Mouse (Mus musculus): ENCODE measurements around the gene Gabrb1.

Gene Gabrb1

DNA sequence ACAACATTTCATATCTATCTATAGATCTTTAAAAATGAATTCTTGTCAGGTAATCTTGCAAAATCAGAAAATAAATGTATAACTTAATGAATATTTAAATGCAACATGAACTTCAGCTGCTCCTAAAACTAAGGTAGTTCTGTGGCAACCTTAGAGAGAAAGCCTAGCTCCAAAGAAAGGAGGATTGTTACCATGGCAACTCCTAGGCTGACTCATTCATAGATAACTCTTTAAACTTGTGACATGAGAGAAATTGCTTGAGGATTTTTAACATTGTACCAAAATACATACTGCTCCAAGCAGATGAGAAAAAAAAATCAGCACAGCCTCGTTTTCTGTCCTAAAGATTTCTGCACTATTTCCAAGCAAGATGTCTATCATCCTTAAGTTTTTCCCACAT, 171.1 kb downstream of the Gabrb1 start:
- peak; percentile 91 for ATAC-seq (ENCODE audit: low TSS enrichment)

DNA sequence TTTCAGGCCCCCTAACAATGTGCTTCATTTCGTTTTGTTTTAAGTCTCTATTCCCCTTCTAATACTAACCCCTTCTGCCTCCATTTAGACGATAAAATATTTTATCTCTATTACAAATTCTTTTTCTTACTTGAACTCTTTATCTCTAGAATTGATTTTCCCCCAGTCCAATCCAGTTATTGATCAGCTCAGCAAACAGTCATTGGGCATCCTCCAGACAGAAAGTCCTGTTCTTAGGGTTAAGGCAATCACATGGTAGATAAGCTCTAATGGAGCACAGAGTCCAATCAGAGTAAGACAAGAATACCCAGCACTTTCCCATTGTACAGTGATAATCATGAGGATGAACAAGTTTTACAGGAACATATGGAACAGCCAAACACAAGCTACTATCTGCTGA, 172.4 kb downstream of the Gabrb1 start:
- ATAC-seq (ENCODE audit: low TSS enrichment): no peak

DNA sequence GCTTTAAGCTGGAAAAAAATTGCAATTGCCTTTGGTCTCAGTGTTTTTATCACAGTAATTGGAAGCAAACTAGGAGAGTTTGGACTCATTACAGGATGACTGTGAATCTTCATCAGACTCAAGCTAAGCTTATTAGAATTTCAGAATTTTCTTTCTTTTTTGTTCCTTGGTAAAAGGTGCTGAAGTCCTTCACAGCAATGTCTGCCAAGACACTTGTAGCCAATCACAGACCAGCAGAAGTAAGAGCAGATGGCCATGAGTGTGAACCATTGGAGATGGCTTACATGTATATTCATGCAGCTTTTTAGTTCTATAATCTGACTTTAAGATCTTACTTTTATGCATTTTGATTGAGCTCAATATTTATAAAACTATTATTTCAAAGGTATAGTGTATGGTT, 184.3 kb downstream of the Gabrb1 start:
- peak; percentile 88 for ATAC-seq (ENCODE audit: low TSS enrichment)

DNA sequence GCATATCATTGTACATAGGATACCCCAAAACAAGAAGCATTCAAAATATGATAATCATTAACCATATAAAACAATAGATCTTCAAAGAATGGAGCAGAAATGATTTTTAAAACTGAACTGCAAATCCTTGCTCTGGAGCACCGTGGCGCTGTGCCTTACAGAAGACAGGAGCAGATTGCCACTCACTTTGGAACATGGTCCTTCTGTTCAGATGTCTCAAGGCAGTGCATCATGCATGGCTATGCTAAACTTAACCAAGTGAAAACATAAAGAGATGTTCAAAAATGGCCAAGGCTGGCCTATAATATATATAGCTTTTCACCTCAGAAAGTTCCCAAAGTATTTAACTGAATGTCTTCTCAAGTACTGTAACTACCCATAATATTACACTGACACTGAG, 240.3 kb downstream of the Gabrb1 start:
- peak; percentile 95 for ATAC-seq (ENCODE audit: low TSS enrichment)

GRCm38 (mm10) chr5:71903399-71903798, 245.5 kb downstream of the Gabrb1 start:
- no peak for ATAC-seq (ENCODE audit: low TSS enrichment)

- no peak for ATAC-seq (ENCODE audit: low TSS enrichment)
These were observed 256.1 kb downstream of the Gabrb1 start for GRCm38 (mm10) chr5:71914028-71914427.

- ATAC-seq (ENCODE audit: low TSS enrichment): peak; percentile 71
These were observed 257.8 kb downstream of the Gabrb1 start for GRCm38 (mm10) chr5:71915711-71916110.

DNA sequence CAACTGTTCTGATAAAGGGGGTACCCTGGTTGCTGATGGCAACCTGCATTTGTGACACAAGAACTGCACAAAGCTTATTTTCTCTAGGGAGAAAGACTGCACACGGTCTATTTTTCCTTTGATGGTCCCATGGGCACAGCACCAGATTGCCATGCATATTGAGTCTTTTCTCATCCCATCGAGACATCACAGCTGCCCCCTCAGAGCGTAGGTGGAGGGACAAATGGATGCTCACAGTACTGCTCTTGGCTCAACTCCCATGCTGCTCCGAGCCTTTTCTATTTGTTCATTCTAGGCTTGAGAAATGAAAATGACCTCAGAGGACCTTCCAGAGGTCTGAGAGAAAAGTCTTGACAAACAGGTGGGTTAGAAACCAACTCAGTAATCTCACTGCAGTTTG, 259.3 kb downstream of the Gabrb1 start:
- peak; percentile 90 for ATAC-seq (ENCODE audit: low TSS enrichment)

DNA sequence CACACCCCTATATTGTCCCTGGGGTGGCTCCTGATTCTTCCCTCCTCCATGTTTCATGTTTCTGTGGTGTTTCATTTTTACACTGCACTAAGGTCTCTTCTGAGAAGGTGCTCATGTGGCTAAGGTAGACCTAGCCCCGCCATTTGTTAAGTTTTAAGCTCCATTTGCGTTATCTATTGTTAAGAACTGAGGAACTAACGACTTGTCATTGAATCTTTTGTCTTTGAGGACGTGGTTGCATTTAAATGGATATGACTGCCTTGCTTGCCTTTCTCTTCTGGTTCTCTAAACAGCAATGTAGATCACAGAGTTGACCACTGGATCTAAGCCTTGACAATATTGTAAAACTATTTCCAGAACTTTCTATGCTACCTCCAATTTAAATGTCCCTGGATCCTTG, 265.7 kb downstream of the Gabrb1 start:
- ATAC-seq (ENCODE audit: low TSS enrichment): no peak

GRCm38 (mm10) chr5:71926336-71926735, 268.4 kb downstream of the Gabrb1 start:
- peak; percentile 89 for ATAC-seq (ENCODE audit: low TSS enrichment)

DNA sequence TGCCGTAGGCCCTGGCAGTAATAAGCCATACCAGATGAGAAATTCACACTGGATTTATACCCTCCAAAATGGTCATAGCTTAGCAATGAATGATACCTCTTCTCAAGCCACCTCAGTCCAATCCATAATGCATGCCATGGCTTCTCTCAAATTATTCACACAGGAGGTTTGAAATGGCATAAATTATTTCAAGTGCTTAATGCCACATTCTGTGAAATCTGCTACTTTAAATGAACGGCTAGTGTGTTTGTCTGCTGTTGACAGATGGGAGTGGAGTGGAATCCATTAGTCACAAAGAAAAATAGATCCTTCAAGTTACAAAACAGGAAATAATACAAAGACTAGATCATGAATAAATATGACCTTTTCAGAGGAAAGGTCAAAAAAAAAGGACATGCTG, 272.1 kb downstream of the Gabrb1 start:
- no peak for ATAC-seq (ENCODE audit: low TSS enrichment)

- ATAC-seq (ENCODE audit: low TSS enrichment): no peak
These were observed 293.5 kb downstream of the Gabrb1 start for GRCm38 (mm10) chr5:71951398-71951797.

- no peak for ATAC-seq (ENCODE audit: low TSS enrichment)
These were observed 297.3 kb downstream of the Gabrb1 start for GRCm38 (mm10) chr5:71955070-71955685.

DNA sequence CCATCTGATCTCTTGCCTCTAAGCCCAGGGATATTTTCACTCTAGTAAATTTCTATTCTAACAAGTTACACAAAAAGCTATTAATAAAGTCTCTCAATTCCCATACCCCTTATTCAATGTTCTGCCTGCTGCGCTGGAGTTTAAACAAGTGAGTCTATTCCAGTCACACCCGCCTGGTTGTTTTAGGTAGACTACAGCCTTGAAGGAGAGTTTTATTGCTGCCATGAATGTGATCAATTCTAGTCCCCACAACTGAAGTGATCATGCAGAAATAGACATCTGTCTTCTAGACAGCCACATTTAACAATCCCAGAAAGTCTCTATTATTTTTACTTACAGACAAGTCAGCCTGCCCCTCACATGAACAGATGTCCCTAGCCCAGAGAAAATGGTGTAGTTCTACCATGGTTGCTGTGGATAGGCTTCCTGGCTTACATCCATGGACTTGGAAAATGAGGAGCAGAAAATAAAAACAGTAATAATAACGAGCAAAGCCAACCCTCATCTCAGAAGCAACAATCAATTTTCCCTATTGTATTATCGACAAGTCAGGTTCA, 307.0 kb downstream of the Gabrb1 start:
- ATAC-seq (ENCODE audit: low TSS enrichment): peak; percentile 43

- peak; percentile 65; the same call in 1 of the 2 replicates for ATAC-seq (ENCODE audit: low TSS enrichment)
These were observed 307.6 kb downstream of the Gabrb1 start for GRCm38 (mm10) chr5:71965529-71965928.

DNA sequence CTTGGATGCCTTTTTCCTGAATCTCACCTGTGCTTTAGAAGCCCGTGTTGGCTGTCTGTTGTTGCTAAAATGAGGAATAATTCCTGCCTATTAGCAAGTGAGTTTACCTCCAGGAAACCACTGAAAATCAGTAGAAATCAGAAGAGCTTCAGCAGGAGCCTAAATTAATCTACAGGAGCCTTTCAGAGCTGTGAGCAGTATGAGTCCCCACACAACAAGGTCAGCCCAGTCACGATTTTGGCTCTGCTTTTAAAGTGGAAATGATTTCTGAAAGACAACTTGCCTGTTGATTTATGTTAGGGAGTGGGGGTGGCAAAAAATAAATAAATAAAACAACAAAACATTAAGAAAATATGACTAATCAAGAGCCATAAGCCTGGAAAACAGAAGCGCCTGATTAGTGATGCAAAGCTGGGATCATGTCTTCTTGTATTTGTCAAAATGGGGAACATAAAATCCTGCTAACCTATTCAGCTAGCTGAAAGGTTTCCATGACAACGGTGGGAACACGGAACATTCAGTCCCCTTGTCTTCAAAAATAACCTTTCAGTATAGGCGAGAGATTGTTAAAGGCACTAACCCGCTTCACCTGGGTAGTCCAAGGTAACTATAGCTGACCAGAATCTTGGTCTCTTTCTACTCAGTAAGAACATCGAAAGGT, 312.4 kb downstream of the Gabrb1 start:
- 0 out of 2 replicates have a peak, but pooled peaks have one; percentile 2 for ATAC-seq (ENCODE audit: low TSS enrichment)

DNA sequence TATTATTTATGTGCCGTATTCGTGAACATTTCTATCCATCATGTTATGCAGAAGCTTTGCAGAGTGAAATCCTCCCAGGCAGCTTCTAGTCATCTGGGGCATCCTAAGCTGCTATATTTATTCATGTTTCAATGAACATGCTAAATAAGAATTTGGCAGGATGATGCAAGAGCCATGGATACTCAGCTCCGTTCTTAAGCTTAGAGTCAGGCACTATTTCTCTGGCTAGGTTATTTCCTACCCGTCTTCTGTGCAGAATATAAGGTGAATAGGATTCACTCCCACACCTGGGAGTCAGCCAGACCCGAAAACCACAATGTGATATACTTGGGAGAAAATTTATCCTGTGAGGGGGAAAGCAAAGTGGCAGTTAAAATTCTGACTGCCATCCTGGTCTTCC, 314.9 kb downstream of the Gabrb1 start:
- ATAC-seq (ENCODE audit: low TSS enrichment): peak; percentile 66

DNA sequence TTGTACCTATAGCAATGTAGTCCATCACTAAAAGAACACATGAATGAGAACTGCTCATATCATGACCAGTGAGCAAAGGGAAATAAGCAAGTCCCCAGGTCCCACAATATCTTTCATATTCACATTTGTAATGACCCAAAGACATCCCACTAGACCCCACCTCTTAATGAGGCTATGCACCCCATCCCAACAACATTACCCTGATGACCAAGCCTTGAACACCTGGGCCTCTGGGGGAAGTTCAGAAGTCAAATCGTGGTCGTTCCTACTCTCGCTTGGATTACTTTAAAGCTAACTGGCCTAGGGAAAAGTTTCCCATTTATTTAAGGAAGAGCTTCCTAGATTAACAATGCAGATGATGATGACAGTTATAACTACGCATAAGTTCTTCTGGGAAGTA, 318.2 kb downstream of the Gabrb1 start:
- ATAC-seq (ENCODE audit: low TSS enrichment): no peak

DNA sequence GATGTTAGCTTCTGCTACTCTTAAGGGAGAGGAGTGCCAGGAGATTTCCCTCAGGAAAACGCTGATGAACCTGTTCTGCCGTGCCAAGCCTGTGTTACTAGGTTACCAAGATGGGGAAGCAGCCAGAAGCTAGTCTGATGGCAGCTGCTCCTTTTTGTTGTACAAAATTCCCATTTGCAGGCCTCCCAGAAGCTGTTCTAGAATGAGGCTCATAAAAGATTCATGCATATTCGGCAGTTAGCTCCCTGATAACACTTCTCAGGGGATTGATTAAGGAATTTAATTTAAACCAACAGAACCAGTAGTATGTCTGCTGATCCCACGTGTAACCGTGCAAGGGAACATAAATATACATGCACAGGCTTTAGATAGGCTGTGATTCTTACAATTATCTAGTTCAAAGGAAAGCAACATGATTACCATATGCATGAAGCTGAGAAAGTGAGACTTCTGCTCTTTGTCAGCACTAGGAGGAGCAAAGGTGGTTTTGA, 318.7 kb downstream of the Gabrb1 start:
- ATAC-seq (ENCODE audit: low TSS enrichment): peak; percentile 85

DNA sequence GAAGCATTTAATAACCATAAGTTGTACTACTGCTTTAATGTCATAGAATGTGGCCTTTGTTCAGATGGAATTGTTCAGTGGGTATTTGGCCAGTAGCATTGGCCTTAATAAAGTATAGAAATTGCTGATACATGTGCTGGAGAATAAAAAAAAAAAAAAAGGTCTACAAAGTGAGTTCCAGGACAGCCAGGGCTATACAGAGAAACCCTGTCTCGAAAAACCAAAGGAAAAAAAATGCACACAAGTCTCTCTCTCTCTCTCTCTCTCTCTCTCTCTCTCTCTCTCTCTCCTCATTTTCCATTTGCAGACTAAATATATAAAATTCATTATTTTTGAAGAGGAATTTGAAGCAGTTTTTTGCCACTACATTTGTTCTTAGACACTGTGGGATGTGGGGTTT, 328.6 kb downstream of the Gabrb1 start:
- no peak for ATAC-seq (ENCODE audit: low TSS enrichment)

- ATAC-seq (ENCODE audit: low TSS enrichment): peak; percentile 96
These were observed 329.1 kb downstream of the Gabrb1 start for GRCm38 (mm10) chr5:71986983-71987398.

- ATAC-seq (ENCODE audit: low TSS enrichment): no peak
These were observed 341.6 kb downstream of the Gabrb1 start for GRCm38 (mm10) chr5:71999466-71999865.

GRCm38 (mm10) chr5:72003811-72004435, 346.0 kb downstream of the Gabrb1 start:
- no peak for ATAC-seq (ENCODE audit: low TSS enrichment)
